Mouse (Mus musculus) ES-E14 (cell line): Measurements from ENCODE around the gene S100a16. TPM values are rescaled to one million over a fixed set of nuclear protein-coding genes. Genes with fewer than 3 reads are reported as not detected.

ENCODE experiments used
- DNase-seq: peaks from one replicate; pipeline ENCODE4 v3.0.0-alpha.2; 2013; ENCODE audit warnings: low read depth, low spot score
- H3K27ac ChIP-seq: 2 replicates; pipeline ENCODE4 v1.5.1; 2012; ENCODE audit warnings: low read depth, mild to moderate bottlenecking, low read length, moderate library complexity, mixed read lengths; ENCODE audit not compliant: poor library complexity, insufficient read depth, severe bottlenecking
- H3K36me3 ChIP-seq: 2 replicates; pipeline ENCODE4 v1.6.1; 2012; ENCODE audit warnings: mild to moderate bottlenecking, low read length, moderate library complexity, mixed read lengths; ENCODE audit not compliant: control insufficient read depth, poor library complexity, insufficient read depth, severe bottlenecking
- H3K4me1 ChIP-seq, 2 experiments: fragments of 150-350 bp in 1 of 2; sonication (generic) in 1 of 2; 2 replicates each; pipeline ENCODE4 v1.6.1; 2012; ENCODE audit warnings: low read length in 2 of 2, mild to moderate bottlenecking in 1 of 2, mixed read lengths in 1 of 2; ENCODE audit not compliant: control insufficient read depth in 2 of 2, insufficient read depth in 2 of 2, poor library complexity in 1 of 2
- H3K4me3 ChIP-seq, 2 experiments: fragments of 150-350 bp in 1 of 2; sonication (generic) in 1 of 2; 2 replicates each; pipeline ENCODE4 v1.5.1; 2012; ENCODE audit warnings: low read length in 2 of 2, low read depth in 1 of 2, mild to moderate bottlenecking in 1 of 2, mixed read lengths in 1 of 2; ENCODE audit not compliant: insufficient read depth in 1 of 2, poor library complexity in 1 of 2, severe bottlenecking in 1 of 2
- H3K9ac ChIP-seq: 2 replicates; pipeline ENCODE4 v1.6.1; 2012; ENCODE audit warnings: low read depth, mild to moderate bottlenecking, low read length, mixed read lengths; ENCODE audit not compliant: poor library complexity, insufficient read depth, severe bottlenecking
- H3K9me3 ChIP-seq: fragments of 150-350 bp; sonication (generic); 2 replicates; pipeline ENCODE4 v1.6.1; 2012; ENCODE audit warnings: low read depth, mild to moderate bottlenecking, low read length; ENCODE audit not compliant: control insufficient read depth, insufficient read depth
- CHD2 ChIP-seq: IDR thresholded peaks from 2 replicates; pipeline ENCODE4 v1.6.1; 2014; ENCODE audit warnings: mild to moderate bottlenecking, low read depth, low read length, inconsistent platforms
- HCFC1 ChIP-seq: IDR thresholded peaks from 2 replicates; pipeline ENCODE4 v1.6.1; 2012; ENCODE audit warnings: low read length, inconsistent platforms, borderline replicate concordance; ENCODE audit not compliant: insufficient read depth
- MAFK ChIP-seq: IDR thresholded peaks from 2 replicates; pipeline ENCODE4 v1.6.1; 2014; ENCODE audit warnings: mild to moderate bottlenecking, low read depth, low read length, inconsistent platforms; ENCODE audit not compliant: insufficient read depth
- ZC3H11A ChIP-seq: IDR thresholded peaks from 2 replicates; pipeline ENCODE4 v1.6.1; 2012; ENCODE audit warnings: low read depth, mild to moderate bottlenecking, inconsistent platforms, low read length, borderline replicate concordance
- ZNF384 ChIP-seq: IDR thresholded peaks from 2 replicates; pipeline ENCODE4 v1.6.1; 2012; ENCODE audit warnings: low read depth, low read length, inconsistent platforms
- in situ Hi-C, 2 experiments: fragments of 600-800 bp; cut with MboI; formaldehyde crosslinking; loops; one replicate each; pipeline ENCODE4 v1.15.1; 2025; ENCODE audit warnings: low sequenced_read_pairs in 2 of 2, inconsistent platforms in 1 of 2; ENCODE audit not compliant: unreplicated experiment in 2 of 2
- total RNA-seq: library from RNA; depleted of rRNA; stranded (reverse); fragments of 300-350 nt; gene quantifications from 2 replicates; pipeline ENCODE4 v1.2.3, GENCODE M21; 2012

The S100a16 gene
- total RNA-seq, 1 experiment, result 3.2 TPM

- no peaks in the 10 kb centered on the region for H3K9me3 ChIP-seq
- in situ Hi-C loops, result no loop called here
- peaks cover 2 to 25% of the 10 kb centered on the region in 2 experiments; a peak in 2 of 4 replicates for H3K4me1 ChIP-seq
- peak overlapping the region; percentile 39 to 44 for H3K4me3 ChIP-seq
- no peaks in the 10 kb centered on the region; the same call in 1 of the 2 replicates for H3K36me3 ChIP-seq
- no peak overlapping the region for H3K27ac ChIP-seq
- H3K9ac ChIP-seq, result no peak overlapping the region
- DNase-seq, result no peak
- TF ChIP-seq MAFK, result no peak
- no peak for TF ChIP-seq ZNF384
- TF ChIP-seq HCFC1, result no peak
- TF ChIP-seq ZC3H11A, result no peak
- TF ChIP-seq CHD2, result no peak
Measured at GRCm38 (mm10) chr3:90514691-90515090, 22.4 kb upstream of the S100a16 start.

- TF ChIP-seq ZNF384, result no peak
- TF ChIP-seq ZC3H11A, result no peak
- TF ChIP-seq CHD2, result no peak
- TF ChIP-seq MAFK, result no peak
- TF ChIP-seq HCFC1, result no peak
- H3K36me3 ChIP-seq, result no peaks in the 10 kb centered on the region; the same call in 1 of the 2 replicates
- no peaks in the 10 kb centered on the region for H3K9me3 ChIP-seq
- H3K4me3 ChIP-seq, result peak overlapping the region; percentile 8 to 44; a peak in 1 of 4 replicates
- H3K4me1 ChIP-seq, result peaks cover 0 to 25% of the 10 kb centered on the region in 2 experiments; a peak in 2 of 4 replicates
- H3K27ac ChIP-seq, result no peak overlapping the region; the same call in 1 of the 2 replicates
- no peak for DNase-seq
- H3K9ac ChIP-seq, result no peak overlapping the region
- in situ Hi-C loops, result no loop called here
Measured at GRCm38 (mm10) chr3:90515242-90515641, 21.8 kb upstream of the S100a16 start.

DNA sequence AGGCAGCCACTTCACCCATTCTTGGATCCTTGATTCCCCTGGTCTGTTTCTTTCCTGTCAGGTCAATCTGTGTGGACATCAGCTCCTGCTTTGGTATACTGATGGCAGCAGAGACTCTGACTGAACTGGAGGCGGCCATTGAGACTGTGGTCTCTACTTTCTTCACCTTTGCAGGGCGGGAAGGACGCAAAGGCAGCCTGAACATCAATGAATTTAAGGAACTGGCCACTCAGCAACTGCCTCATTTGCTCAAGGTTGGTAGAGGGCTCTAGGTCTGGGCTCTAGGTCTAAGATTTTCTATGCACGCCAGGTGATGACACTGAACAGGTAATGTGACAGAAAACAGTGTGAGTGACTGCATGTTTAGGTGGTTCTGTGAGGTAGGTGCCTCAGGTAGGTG is 21.3 kb upstream of the S100a16 start:
- H3K27ac ChIP-seq, result no peak overlapping the region
- no peaks in the 10 kb centered on the region for H3K9me3 ChIP-seq
- H3K4me3 ChIP-seq, result no peak overlapping the region
- H3K4me1 ChIP-seq, result peaks cover 0 to 25% of the 10 kb centered on the region in 2 experiments; a peak in 2 of 4 replicates
- no peak for DNase-seq
- no peak overlapping the region for H3K9ac ChIP-seq
- no peak for TF ChIP-seq HCFC1
- no peak for TF ChIP-seq CHD2
- TF ChIP-seq ZNF384, result no peak
- no peak for TF ChIP-seq MAFK
- no peak for TF ChIP-seq ZC3H11A
- no peaks in the 10 kb centered on the region; the same call in 1 of the 2 replicates for H3K36me3 ChIP-seq
- in situ Hi-C loops, result no loop called here

GRCm38 (mm10) chr3:90517711-90518110 is 19.3 kb upstream of the S100a16 start:
- no peak for DNase-seq
- no peak for TF ChIP-seq MAFK
- TF ChIP-seq CHD2, result no peak
- no peak for TF ChIP-seq ZNF384
- TF ChIP-seq ZC3H11A, result no peak
- no peak for TF ChIP-seq HCFC1
- in situ Hi-C loops, result no loop called here
- H3K9me3 ChIP-seq, result no peaks in the 10 kb centered on the region
- peaks cover 0 to 25% of the 10 kb centered on the region in 2 experiments; a peak in 2 of 4 replicates for H3K4me1 ChIP-seq
- H3K9ac ChIP-seq, result no peak overlapping the region
- H3K4me3 ChIP-seq, result no peak overlapping the region
- no peak overlapping the region for H3K27ac ChIP-seq
- no peaks in the 10 kb centered on the region; the same call in 1 of the 2 replicates for H3K36me3 ChIP-seq

GRCm38 (mm10) chr3:90525421-90525820 is 11.6 kb upstream of the S100a16 start:
- H3K4me3 ChIP-seq, result no peak overlapping the region
- TF ChIP-seq ZC3H11A (peak; percentile 66), MAFK (no peak)
- in situ Hi-C loops, result no loop called here
- no peaks in the 10 kb centered on the region for H3K9me3 ChIP-seq
- peak; percentile 67 for DNase-seq
- no peak overlapping the region for H3K27ac ChIP-seq
- no peaks in the 10 kb centered on the region for H3K36me3 ChIP-seq
- peaks cover 0 to 5% of the 10 kb centered on the region in 2 experiments; a peak in 2 of 4 replicates for H3K4me1 ChIP-seq
- H3K9ac ChIP-seq, result no peak overlapping the region
